Mouse (Mus musculus): ENCODE results near the gene Mgat5.

Gene Mgat5

GRCm38 (mm10) chr1:127303791-127304190 is 99.0 kb downstream of the Mgat5 start:
- DNase-seq (ENCODE audit: extremely low spot score, low read depth, low spot score), result no peak

- no peak for DNase-seq (ENCODE audit: extremely low spot score, low read depth, low spot score)
Measured at GRCm38 (mm10) chr1:127304281-127304680, 99.5 kb downstream of the Mgat5 start.

- no peak for DNase-seq (ENCODE audit: extremely low spot score, low read depth, low spot score)
Measured at GRCm38 (mm10) chr1:127305582-127305981, 100.8 kb downstream of the Mgat5 start.

GRCm38 (mm10) chr1:127306024-127306771 is 101.4 kb downstream of the Mgat5 start:
- DNase-seq (ENCODE audit: extremely low spot score, low read depth, low spot score), result no peak

- DNase-seq (ENCODE audit: extremely low spot score, low read depth, low spot score), result no peak
Measured at GRCm38 (mm10) chr1:127307361-127307760, 102.5 kb downstream of the Mgat5 start.

- DNase-seq (ENCODE audit: extremely low spot score, low read depth, low spot score), result no peak
Measured at GRCm38 (mm10) chr1:127308207-127308725, 103.5 kb downstream of the Mgat5 start.

- no peak for DNase-seq (ENCODE audit: extremely low spot score, low read depth, low spot score)
Measured at GRCm38 (mm10) chr1:127308989-127309701, 104.3 kb downstream of the Mgat5 start.

- no peak for DNase-seq (ENCODE audit: extremely low spot score, low read depth, low spot score)
Measured at GRCm38 (mm10) chr1:127310011-127310410, 105.2 kb downstream of the Mgat5 start.

GRCm38 (mm10) chr1:127310703-127311102 is 105.9 kb downstream of the Mgat5 start:
- no peak for DNase-seq (ENCODE audit: extremely low spot score, low read depth, low spot score)

GRCm38 (mm10) chr1:127313652-127314350 is 109.0 kb downstream of the Mgat5 start:
- DNase-seq (ENCODE audit: extremely low spot score, low read depth, low spot score), result no peak

GRCm38 (mm10) chr1:127315763-127316627 is 111.2 kb downstream of the Mgat5 start:
- DNase-seq (ENCODE audit: extremely low spot score, low read depth, low spot score), result no peak

- DNase-seq (ENCODE audit: extremely low spot score, low read depth, low spot score), result no peak
Measured at GRCm38 (mm10) chr1:127316651-127317050, 111.8 kb downstream of the Mgat5 start.

- no peak for DNase-seq (ENCODE audit: extremely low spot score, low read depth, low spot score)
Measured at GRCm38 (mm10) chr1:127317541-127317940, 112.7 kb downstream of the Mgat5 start.

- no peak for DNase-seq (ENCODE audit: extremely low spot score, low read depth, low spot score)
Measured at GRCm38 (mm10) chr1:127318486-127318885, 113.7 kb downstream of the Mgat5 start.

GRCm38 (mm10) chr1:127319768-127320167 is 115.0 kb downstream of the Mgat5 start:
- DNase-seq (ENCODE audit: extremely low spot score, low read depth, low spot score), result no peak

GRCm38 (mm10) chr1:127320956-127321355 is 116.1 kb downstream of the Mgat5 start:
- no peak for DNase-seq (ENCODE audit: extremely low spot score, low read depth, low spot score)

GRCm38 (mm10) chr1:127321638-127322037 is 116.8 kb downstream of the Mgat5 start:
- no peak for DNase-seq (ENCODE audit: extremely low spot score, low read depth, low spot score)

- DNase-seq (ENCODE audit: extremely low spot score, low read depth, low spot score), result no peak
Measured at GRCm38 (mm10) chr1:127322169-127322805, 117.5 kb downstream of the Mgat5 start.

GRCm38 (mm10) chr1:127325601-127326198 is 120.9 kb downstream of the Mgat5 start:
- DNase-seq (ENCODE audit: extremely low spot score, low read depth, low spot score), result no peak

- DNase-seq (ENCODE audit: extremely low spot score, low read depth, low spot score), result no peak
Measured at GRCm38 (mm10) chr1:127327773-127328172, 123.0 kb downstream of the Mgat5 start.

All from hindlimb bud, embryonic 11.5 days (tissue).